Mouse (Mus musculus) ES-Bruce4 (cell line): Measurements from ENCODE around the gene Hist1h4i. TPM values are rescaled to one million over a fixed set of nuclear protein-coding genes. Genes with fewer than 3 reads are reported as not detected.
A peak's percentile ranks its signal among the peaks of the same experiment; 100 is the strongest.

Source experiments
- H3K27ac ChIP-seq: 2 replicates; pipeline ENCODE4 v1.5.1; 2012; ENCODE audit warnings: low read length, inconsistent platforms; ENCODE audit not compliant: insufficient read depth
- H3K27me3 ChIP-seq: 2 replicates; pipeline ENCODE4 v1.6.1; 2012; ENCODE audit warnings: mild to moderate bottlenecking, low read length, inconsistent platforms; ENCODE audit not compliant: control insufficient read depth, poor library complexity, insufficient read depth, severe bottlenecking
- H3K36me3 ChIP-seq: 2 replicates; pipeline ENCODE4 v1.6.1; 2012; ENCODE audit warnings: inconsistent platforms, mild to moderate bottlenecking, low read length, moderate library complexity; ENCODE audit not compliant: control insufficient read depth, poor library complexity, insufficient read depth, severe bottlenecking
- H3K4me1 ChIP-seq: one replicate; pipeline ENCODE4 v1.8.1; 2011; ENCODE audit warnings: low read length; ENCODE audit not compliant: control insufficient read depth, insufficient read depth
- H3K4me3 ChIP-seq: 2 replicates; pipeline ENCODE4 v1.5.1; 2011; ENCODE audit warnings: low read depth, mild to moderate bottlenecking, low read length
- H3K9ac ChIP-seq: 2 replicates; pipeline ENCODE4 v1.6.1; 2012; ENCODE audit warnings: low read depth, mild to moderate bottlenecking, inconsistent platforms; ENCODE audit not compliant: poor library complexity, severe bottlenecking
- H3K9me3 ChIP-seq: replicated peaks from 2 replicates; pipeline ENCODE4 v1.6.1; 2012; ENCODE audit warnings: mild to moderate bottlenecking, low read length, inconsistent platforms; ENCODE audit not compliant: control insufficient read depth, poor library complexity, insufficient read depth, severe bottlenecking
- CTCF ChIP-seq: IDR thresholded peaks from one replicate; pipeline ENCODE4 v1.8.1; 2011; ENCODE audit warnings: low read depth, low read length
- EP300 ChIP-seq: IDR thresholded peaks from 2 replicates; pipeline ENCODE4 v1.6.1; 2011; ENCODE audit warnings: low read depth, low read length; ENCODE audit not compliant: insufficient read depth
- POLR2A ChIP-seq: IDR thresholded peaks from one replicate; pipeline ENCODE4 v1.8.1; 2011; ENCODE audit warnings: low read length; ENCODE audit not compliant: insufficient read depth
- polyA plus RNA-seq: library from polyadenylated mRNA; stranded (reverse); fragments of >200 nt; gene quantifications from 2 replicates; pipeline ENCODE4 v1.2.4, GENCODE M21; 2011; ENCODE audit warnings: low read depth; ENCODE audit not compliant: missing spikeins, insufficient read depth, insufficient read length

The Hist1h4i gene
- polyA plus RNA-seq, 1 experiment = 6.5 TPM

DNA sequence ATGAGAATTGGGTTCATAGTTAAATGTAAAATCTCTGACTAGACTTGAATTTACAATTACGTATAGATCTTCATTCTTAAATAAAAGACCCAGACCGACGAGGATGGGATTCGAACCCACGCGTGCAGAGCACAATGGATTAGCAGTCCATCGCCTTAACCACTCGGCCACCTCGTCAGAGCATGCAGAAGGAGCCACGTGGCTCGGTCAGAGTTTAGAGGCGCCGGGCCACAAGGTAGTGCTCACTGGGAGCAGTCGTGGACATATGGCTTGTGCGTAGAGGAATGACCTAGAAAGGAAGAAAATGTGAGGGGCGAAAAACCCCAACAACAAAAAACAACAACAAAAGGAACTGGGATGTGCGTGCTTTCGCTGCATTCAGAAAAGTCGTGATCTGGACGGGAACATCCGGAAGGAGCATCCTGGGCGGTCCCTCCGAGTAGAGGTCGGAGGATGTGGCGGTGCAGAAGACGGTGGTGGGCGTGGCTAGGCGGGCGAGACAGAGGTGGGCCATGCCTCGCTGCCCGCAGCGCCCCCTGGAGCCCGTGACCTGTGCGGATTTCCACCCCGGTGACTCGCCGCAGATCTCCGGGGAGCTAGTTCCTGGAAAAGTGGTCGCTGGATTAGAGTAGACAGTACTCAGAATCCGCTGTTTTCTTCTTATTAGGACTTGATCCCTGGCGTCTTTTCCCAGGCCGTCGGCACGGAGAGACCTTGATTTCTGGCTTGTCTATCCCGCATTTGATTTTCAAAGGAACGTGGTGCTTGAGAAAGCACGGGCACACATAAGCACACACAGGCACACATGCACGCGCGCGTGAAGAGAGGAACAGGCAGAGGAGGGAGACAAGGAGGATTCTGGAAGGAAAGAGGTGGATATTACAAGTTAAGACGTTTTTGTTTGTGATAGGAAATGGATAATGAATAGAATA is 9.7 kb upstream of the Hist1h4i start:
- Histone ChIP-seq H3K4me3 (peak overlapping the region; percentile 93), H3K27ac (peak overlapping the region; percentile 15; the same call in 1 of the 2 replicates), H3K4me1 (peaks cover 1% of the 10 kb centered on the region), H3K36me3 (no peaks in the 10 kb centered on the region), H3K27me3 (no peaks in the 10 kb centered on the region), H3K9ac (peak overlapping the region; percentile 54), H3K9me3 (no peaks in the 10 kb centered on the region)
- TF ChIP-seq CTCF = peak; percentile 62
- no peak for TF ChIP-seq POLR2A
- no peak for TF ChIP-seq EP300

DNA sequence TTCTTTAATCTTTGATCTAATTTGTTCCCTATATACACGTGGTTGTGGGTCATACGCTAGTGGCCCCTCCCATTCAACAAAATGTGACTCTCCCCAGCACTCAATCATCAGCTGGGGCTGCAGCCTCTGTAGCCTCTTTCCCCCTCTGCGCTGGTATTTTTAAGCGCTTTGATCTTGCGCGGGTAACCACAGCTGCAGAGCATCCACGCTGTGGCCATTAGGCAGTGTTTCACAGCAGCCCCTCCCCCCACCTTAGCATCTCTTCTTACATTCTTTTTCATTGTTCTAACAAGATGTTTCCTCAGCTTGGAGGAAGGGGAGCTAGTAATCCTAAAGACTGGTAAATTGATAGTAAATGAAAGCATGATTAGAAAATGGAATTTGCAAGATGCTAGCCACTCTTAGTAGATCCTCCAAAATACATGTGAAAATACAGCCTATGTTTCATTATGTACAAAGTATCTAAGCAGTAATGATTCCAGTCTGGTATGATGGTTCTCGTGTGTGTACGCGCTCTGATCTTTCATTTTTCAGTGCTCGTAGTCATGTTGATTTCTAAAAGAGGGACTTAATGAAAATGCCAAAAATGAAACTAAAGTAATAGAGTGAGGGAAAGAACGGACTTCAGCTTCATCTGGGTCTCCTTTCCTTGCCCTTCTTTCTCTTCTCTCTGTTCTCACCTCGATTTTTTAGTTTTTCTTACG is 8.7 kb upstream of the Hist1h4i start:
- H3K4me1 ChIP-seq = peaks cover 1% of the 10 kb centered on the region
- H3K27me3 ChIP-seq = no peaks in the 10 kb centered on the region
- H3K27ac ChIP-seq = no peak overlapping the region
- TF ChIP-seq CTCF (no peak), POLR2A (no peak), EP300 (0 out of 2 replicates have a peak, but pooled peaks have one; percentile 19)
- no peaks in the 10 kb centered on the region for H3K9me3 ChIP-seq
- H3K4me3 ChIP-seq = no peak overlapping the region
- no peaks in the 10 kb centered on the region for H3K36me3 ChIP-seq
- no peak overlapping the region for H3K9ac ChIP-seq

DNA sequence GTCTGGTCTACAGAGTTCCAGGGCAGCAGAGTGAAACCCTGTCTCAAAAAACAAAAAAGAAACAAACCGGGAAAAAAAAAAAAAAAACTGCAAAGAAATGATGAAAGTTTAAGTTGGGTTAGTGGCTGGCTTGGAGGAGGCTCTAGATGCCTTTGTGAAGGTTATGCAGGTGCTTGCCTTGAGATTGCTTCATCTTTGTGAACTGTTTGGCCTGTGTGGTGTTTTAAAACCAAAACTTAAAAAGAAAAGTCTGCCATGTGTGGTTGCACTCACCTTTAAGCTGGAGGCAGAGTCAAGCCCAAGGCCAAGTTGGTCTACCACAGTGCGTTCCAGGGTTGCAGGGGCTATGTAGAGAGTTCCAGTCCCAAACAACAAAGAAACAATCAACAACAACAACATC is 7.9 kb upstream of the Hist1h4i start:
- no peak for TF ChIP-seq EP300
- TF ChIP-seq CTCF = no peak
- TF ChIP-seq POLR2A = no peak
- no peaks in the 10 kb centered on the region for H3K9me3 ChIP-seq
- H3K27ac ChIP-seq = no peak overlapping the region

DNA sequence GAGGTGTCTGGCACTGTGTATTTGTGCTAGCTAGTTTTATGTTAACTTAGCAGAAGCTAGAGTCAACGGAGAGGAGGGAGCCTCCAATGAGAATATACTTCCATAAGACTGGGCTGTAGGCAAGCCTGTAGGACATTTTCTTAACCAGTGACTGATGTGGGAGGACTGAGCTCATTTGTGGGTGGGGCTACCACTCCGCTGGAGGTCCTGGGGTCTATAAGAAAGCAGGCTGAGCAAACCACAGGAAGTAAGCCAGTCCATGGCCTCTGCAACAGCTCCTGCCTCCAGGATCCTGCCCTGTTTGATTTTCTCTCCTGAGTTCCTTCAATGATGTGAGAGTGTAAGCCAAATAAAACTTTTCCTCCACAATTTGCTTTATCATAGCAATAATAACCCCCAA is 4.1 kb upstream of the Hist1h4i start:
- H3K27ac ChIP-seq = no peak overlapping the region
- no peak for TF ChIP-seq EP300
- TF ChIP-seq POLR2A = no peak
- no peak for TF ChIP-seq CTCF

More for the DNA sequence above, 7.9 kb upstream of the Hist1h4i start:
- H3K27me3 ChIP-seq = no peaks in the 10 kb centered on the region
- H3K4me1 ChIP-seq = peaks cover 1% of the 10 kb centered on the region
- no peak overlapping the region for H3K4me3 ChIP-seq
- no peak overlapping the region for H3K9ac ChIP-seq
- H3K36me3 ChIP-seq = no peaks in the 10 kb centered on the region

DNA sequence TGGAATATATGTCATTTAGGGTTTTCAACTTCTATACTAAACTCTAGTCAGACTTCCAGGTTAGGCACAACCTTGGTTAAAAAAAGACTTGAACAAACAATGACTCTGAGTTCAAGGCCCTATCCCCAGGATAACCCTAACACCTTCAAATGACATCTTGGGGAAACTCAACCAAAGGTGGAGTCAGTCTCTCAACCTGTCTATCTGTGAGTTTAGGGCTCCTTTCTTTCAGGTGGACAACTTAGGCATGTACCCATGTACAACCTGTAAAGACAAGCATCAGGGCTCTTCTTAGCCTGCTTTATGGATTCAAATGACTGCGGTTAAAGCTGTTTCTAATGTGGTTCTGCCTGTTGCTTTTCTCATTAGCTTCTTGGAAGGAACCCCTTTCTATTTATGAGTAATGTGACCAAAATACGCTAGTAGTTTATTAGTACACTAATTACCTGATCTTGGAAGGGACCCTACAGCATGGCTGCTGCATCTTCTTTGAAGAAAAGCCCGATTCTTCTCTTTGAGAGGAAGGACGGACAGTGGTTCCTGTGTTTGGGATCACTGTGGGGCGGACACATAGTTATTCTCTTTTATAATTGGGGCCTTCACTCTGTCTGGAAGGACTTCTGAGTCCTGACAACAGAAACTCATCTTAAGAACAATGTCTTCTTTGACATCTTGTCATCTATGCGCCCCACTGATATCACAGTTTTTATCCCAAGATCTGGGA is 3.4 kb upstream of the Hist1h4i start:
- no peak overlapping the region; the same call in 1 of the 2 replicates for H3K27ac ChIP-seq
- no peaks in the 10 kb centered on the region for H3K27me3 ChIP-seq
- no peak overlapping the region; the same call in 1 of the 2 replicates for H3K9ac ChIP-seq
- no peaks in the 10 kb centered on the region for H3K36me3 ChIP-seq
- TF ChIP-seq EP300 (no peak), CTCF (no peak), POLR2A (no peak)
- H3K4me3 ChIP-seq = no peak overlapping the region
- peaks cover 1% of the 10 kb centered on the region for H3K4me1 ChIP-seq
- H3K9me3 ChIP-seq = no peaks in the 10 kb centered on the region

More for the DNA sequence above, 4.1 kb upstream of the Hist1h4i start:
- peaks cover 1% of the 10 kb centered on the region for H3K4me1 ChIP-seq
- H3K27me3 ChIP-seq = no peaks in the 10 kb centered on the region
- no peaks in the 10 kb centered on the region for H3K9me3 ChIP-seq
- no peaks in the 10 kb centered on the region for H3K36me3 ChIP-seq
- no peak overlapping the region for H3K9ac ChIP-seq
- no peak overlapping the region for H3K4me3 ChIP-seq
